Mouse (Mus musculus) hindbrain, embryonic 14.5 days (tissue): ENCODE results near the gene Slc26a6. TPM values are rescaled to one million over a fixed set of nuclear protein-coding genes. Genes with fewer than 3 reads are reported as not detected.

ENCODE experiments used
- ATAC-seq: fragments of 200-750 bp; cut with Nextera tagmentation; 2 replicates; pipeline ENCODE4 v1.8.0; 2017; ENCODE audit warnings: moderate number of reproducible peaks, mild to moderate bottlenecking, moderate TSS enrichment, moderate library complexity; ENCODE audit not compliant: low FRiP score
- DNase-seq: peaks from one replicate; pipeline ENCODE4 v3.0.0-alpha.2; 2015; ENCODE audit warnings: low spot score
- H3K27ac ChIP-seq: fragments of 300-500 bp; sonication (generic); 2 replicates; pipeline ENCODE4 v1.5.1; 2014; ENCODE audit warnings: mild to moderate bottlenecking, moderate library complexity
- H3K27me3 ChIP-seq: fragments of 300-500 bp; sonication (generic); 2 replicates; pipeline ENCODE4 v1.6.1; 2014; ENCODE audit warnings: mild to moderate bottlenecking, low read length, mixed read lengths; ENCODE audit not compliant: control insufficient read depth, insufficient read depth
- H3K36me3 ChIP-seq: fragments of 300-500 bp; sonication (generic); replicated peaks from 2 replicates; pipeline ENCODE4 v1.6.1; 2014; ENCODE audit not compliant: control insufficient read depth, insufficient read depth
- H3K4me1 ChIP-seq: fragments of 300-500 bp; sonication (generic); replicated peaks from 2 replicates; pipeline ENCODE4 v1.6.1; 2014; ENCODE audit warnings: antibody characterized with exemption, low read length, mixed read lengths; ENCODE audit not compliant: control insufficient read depth, insufficient read depth
- H3K4me2 ChIP-seq: fragments of 300-500 bp; sonication (generic); replicated peaks from 2 replicates; pipeline ENCODE4 v1.6.1; 2014; ENCODE audit warnings: mild to moderate bottlenecking, moderate library complexity
- H3K4me3 ChIP-seq: fragments of 300-500 bp; sonication (generic); replicated peaks from 2 replicates; pipeline ENCODE4 v1.5.1; 2014; ENCODE audit warnings: mild to moderate bottlenecking, low read length
- H3K9ac ChIP-seq: fragments of 300-500 bp; sonication (generic); 2 replicates; pipeline ENCODE4 v1.6.1; 2014
- H3K9me3 ChIP-seq: fragments of 300-500 bp; sonication (generic); 2 replicates; pipeline ENCODE4 v1.6.1; 2016; ENCODE audit warnings: low read length; ENCODE audit not compliant: control insufficient read depth
- WGBS: fragments of 180-500 bp; shearing (Covaris S2); extraction: QIAGEN DNeasy Blood & Tissue Kit; methylation state at CpG from one replicate; pipeline ENCODE4 v1.1.7; 2014; 5-methylcytosine and 5-hydroxymethylcytosine counted together
- polyA plus RNA-seq: library from polyadenylated mRNA; unstranded; fragments of >200 nt; fragmentation: Nextera tagmentation; extraction: Ambion mirVana; gene quantifications from 2 replicates; pipeline ENCODE4 v1.2.1, GENCODE M21; 2014

The Slc26a6 gene
- polyA plus RNA-seq = 19.1 and 21.5 TPM in 2 replicates

GRCm38 (mm10) chr9:108852976-108853375 lies at the start of gene Slc26a6:
TSS of gene Slc26a6 (plus strand) at chr9:108853283.
- Histone ChIP-seq H3K27me3 (no peaks in the 10 kb centered on the region), H3K4me2 (peak within 1 kb of the TSS; percentile 81), H3K36me3 (peaks cover 58% of the 10 kb centered on the region), H3K9ac (peak within 1 kb of the TSS; percentile 64), H3K4me3 (peak within 1 kb of the TSS; percentile 59), H3K27ac (peak within 1 kb of the TSS; percentile 75), H3K4me1 (peaks cover 12% of the 10 kb centered on the region), H3K9me3 (no peaks in the 10 kb centered on the region)
- no peak for DNase-seq
- no peak for ATAC-seq
- WGBS = 90% methylated on average over 3 of the region's 3 CpGs

GRCm38 (mm10) chr9:108805768-108806167 lies 47.3 kb upstream of the Slc26a6 start:
- no peak for ATAC-seq

DNA sequence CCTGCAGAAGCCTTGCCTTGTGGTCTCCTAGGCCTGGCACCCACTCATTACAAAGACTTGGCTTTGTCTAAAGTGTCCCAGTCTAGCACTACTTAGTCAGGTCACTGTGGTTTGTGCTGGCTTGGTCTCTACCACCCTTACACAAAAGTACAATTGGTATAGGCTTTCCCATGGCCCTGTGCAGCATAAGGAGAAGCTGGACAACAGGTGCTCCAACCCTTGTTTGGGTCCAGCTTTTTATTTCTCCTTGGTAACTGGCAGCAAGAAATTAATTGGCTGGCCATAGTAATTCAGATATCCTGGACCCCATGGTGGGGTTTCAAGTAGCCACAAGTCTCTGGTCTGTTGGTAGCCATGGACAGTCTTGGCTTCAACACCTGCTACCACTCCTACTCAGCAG lies 46.7 kb upstream of the Slc26a6 start:
- Histone ChIP-seq H3K4me2 (no peak overlapping the region), H3K27me3 (no peaks in the 10 kb centered on the region), H3K36me3 (peaks cover 75% of the 10 kb centered on the region), H3K27ac (no peak overlapping the region), H3K4me3 (no peak overlapping the region), H3K4me1 (peaks cover 15% of the 10 kb centered on the region), H3K9ac (no peak overlapping the region), H3K9me3 (no peaks in the 10 kb centered on the region)
- no peak for ATAC-seq
- no peak for DNase-seq

More at GRCm38 (mm10) chr9:108805768-108806167, 47.3 kb upstream of the Slc26a6 start:
- Histone ChIP-seq H3K4me3 (no peak overlapping the region), H3K27ac (no peak overlapping the region), H3K27me3 (no peaks in the 10 kb centered on the region), H3K9ac (no peak overlapping the region), H3K4me1 (peaks cover 15% of the 10 kb centered on the region), H3K9me3 (no peaks in the 10 kb centered on the region), H3K4me2 (no peak overlapping the region), H3K36me3 (peaks cover 75% of the 10 kb centered on the region)
- WGBS = 89% methylated on average over 8 of the region's 8 CpGs
- no peak for DNase-seq

DNA sequence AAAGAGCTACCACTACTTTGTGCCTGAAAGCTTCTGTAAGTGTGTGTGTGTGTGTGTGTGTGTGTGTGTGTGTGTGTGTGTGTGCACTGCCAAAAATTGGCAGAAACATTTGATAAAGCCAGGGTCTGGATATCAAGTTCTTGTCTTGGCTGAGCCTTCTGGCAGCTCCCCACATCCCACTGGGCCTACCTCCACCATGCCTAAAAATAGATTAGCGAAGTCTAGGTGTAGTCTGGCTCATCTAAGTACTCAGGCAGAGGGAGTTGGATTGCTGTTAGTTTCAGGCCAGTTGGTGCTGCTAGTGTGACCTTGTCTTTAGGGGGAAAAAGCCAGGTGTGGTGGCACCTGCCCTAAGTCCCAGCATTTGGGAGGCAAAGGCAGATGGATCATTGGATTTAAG lies 46.3 kb upstream of the Slc26a6 start:
- Histone ChIP-seq H3K27ac (no peak overlapping the region), H3K27me3 (no peaks in the 10 kb centered on the region), H3K4me2 (no peak overlapping the region), H3K9me3 (no peaks in the 10 kb centered on the region), H3K9ac (no peak overlapping the region), H3K36me3 (peaks cover 75% of the 10 kb centered on the region), H3K4me3 (no peak overlapping the region), H3K4me1 (peaks cover 15% of the 10 kb centered on the region)
- 88% methylated on average over 1 of the region's 1 CpGs for WGBS
- no peak for DNase-seq
- ATAC-seq = no peak

- no peak overlapping the region for H3K4me2 ChIP-seq
- DNase-seq = no peak
- ATAC-seq = peak; percentile 7
- H3K36me3 ChIP-seq = peaks cover 75% of the 10 kb centered on the region
- 80% methylated on average over 5 of the region's 5 CpGs for WGBS
- H3K27me3 ChIP-seq = no peaks in the 10 kb centered on the region
- H3K4me1 ChIP-seq = peaks cover 15% of the 10 kb centered on the region
- H3K9ac ChIP-seq = 0 out of 2 replicates have a peak overlapping the region, but pooled peaks have one; percentile 16
- H3K27ac ChIP-seq = peak overlapping the region; percentile 52; the same call in 1 of the 2 replicates
- peak overlapping the region; percentile 77; the same call in 1 of the 2 replicates for H3K4me3 ChIP-seq
- no peaks in the 10 kb centered on the region for H3K9me3 ChIP-seq
These were observed 45.4 kb upstream of the Slc26a6 start for GRCm38 (mm10) chr9:108807674-108808073.

DNA sequence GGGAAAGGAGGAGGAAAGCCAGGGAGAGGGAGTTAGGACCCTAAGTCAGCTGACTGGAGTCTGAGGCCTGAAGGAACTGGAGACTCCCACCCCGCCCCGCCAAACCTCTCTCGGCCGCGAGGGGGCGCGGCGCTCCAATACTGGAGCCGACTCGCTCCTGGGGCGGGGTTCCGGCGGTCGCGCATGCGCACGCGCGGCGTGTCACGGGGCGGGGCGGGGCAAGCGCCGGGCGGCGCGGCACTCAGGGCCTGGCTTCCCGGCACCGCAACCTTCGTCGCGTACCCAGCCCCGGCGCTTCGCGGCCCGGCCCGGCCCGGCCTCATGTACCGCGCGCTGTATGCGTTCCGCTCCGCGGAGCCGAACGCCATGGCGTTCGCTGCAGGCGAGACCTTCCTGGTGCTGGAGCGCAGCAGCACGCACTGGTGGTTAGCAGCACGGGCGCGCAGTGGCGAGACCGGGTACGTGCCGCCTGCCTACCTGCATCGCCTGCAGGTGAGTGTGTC lies 44.9 kb upstream of the Slc26a6 start, which contains the start of gene Nckipsd:
Gene Nckipsd, plus strand, starts transcription at position 206 of the 503 bp plus-strand sequence.
- Histone ChIP-seq H3K4me1 (peaks cover 15% of the 10 kb centered on the region), H3K9me3 (no peaks in the 10 kb centered on the region), H3K9ac (peak within 1 kb of the TSS; percentile 80), H3K27ac (peak within 1 kb of the TSS; percentile 63; the same call in 1 of the 2 replicates), H3K4me2 (peak within 1 kb of the TSS; percentile 93), H3K4me3 (peak within 1 kb of the TSS; percentile 77), H3K27me3 (no peaks in the 10 kb centered on the region), H3K36me3 (peaks cover 75% of the 10 kb centered on the region)
- peak; percentile 98 for DNase-seq
- under 1% methylated on average over 52 of the region's 62 CpGs for WGBS
- ATAC-seq = peak; percentile 85

DNA sequence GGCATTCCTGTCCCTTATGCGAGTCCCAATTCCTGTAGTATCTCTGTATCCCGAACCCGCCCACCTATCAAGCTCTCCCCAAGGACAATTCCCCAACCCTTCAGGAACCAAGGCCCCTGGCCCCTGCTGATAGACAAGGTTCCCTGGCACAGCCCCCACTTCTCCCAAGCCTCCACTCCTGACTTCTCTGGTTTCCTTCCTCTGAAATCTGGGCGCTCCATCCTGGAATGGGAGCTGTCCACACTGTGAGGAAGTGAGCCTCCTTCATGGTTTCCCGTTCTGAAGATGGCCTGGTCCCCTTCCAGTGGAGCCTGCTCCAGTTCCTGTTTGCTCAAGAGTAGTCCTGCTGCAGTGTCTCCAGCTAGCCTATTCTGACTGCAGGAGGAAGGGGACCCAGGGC lies 43.9 kb upstream of the Slc26a6 start:
- H3K36me3 ChIP-seq = peaks cover 75% of the 10 kb centered on the region
- peak overlapping the region; percentile 77 for H3K4me3 ChIP-seq
- DNase-seq (no peak), ATAC-seq (no peak)
- H3K4me1 ChIP-seq = peaks cover 15% of the 10 kb centered on the region
- no peak overlapping the region for H3K27ac ChIP-seq
- no peaks in the 10 kb centered on the region for H3K9me3 ChIP-seq
- H3K27me3 ChIP-seq = no peaks in the 10 kb centered on the region
- 70% methylated on average over 5 of the region's 5 CpGs for WGBS
- peak overlapping the region; percentile 93 for H3K4me2 ChIP-seq
- H3K9ac ChIP-seq = peak overlapping the region; percentile 80

GRCm38 (mm10) chr9:108809723-108810122 lies 43.4 kb upstream of the Slc26a6 start:
- Histone ChIP-seq H3K4me1 (peaks cover 15% of the 10 kb centered on the region), H3K9ac (0 out of 2 replicates have a peak overlapping the region, but pooled peaks have one; percentile 80), H3K36me3 (peaks cover 75% of the 10 kb centered on the region), H3K27me3 (no peaks in the 10 kb centered on the region), H3K27ac (no peak overlapping the region), H3K4me3 (no peak overlapping the region), H3K4me2 (0 out of 2 replicates have a peak overlapping the region, but pooled peaks have one; percentile 93), H3K9me3 (no peaks in the 10 kb centered on the region)
- ATAC-seq (no peak), DNase-seq (no peak)
- 87% methylated on average over 6 of the region's 6 CpGs for WGBS

DNA sequence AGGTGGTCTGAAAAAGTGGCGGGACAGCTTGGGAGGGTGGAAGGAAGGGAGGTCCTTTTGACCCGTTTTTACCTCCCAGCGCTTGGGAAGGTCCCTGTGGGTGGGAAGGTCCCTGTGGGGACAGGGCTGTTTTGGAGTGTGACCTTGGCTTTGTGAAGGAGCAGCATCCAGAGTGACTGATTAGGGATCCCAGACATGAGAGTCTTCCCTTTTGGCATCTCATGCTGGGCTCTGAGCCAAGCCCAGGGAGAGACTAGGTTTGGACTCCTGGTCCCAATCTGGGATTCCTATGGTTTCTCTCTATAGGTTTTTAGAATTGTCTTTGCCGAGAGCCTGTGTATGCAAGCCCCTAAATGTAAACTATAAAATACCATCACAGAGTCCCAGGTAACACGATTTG lies 42.6 kb upstream of the Slc26a6 start:
- ATAC-seq = no peak

More for the DNA sequence above, 42.6 kb upstream of the Slc26a6 start:
- 89% methylated on average over 5 of the region's 5 CpGs for whole genome bisulfite sequencing
- Histone ChIP-seq H3K27ac (no peak overlapping the region), H3K9me3 (no peaks in the 10 kb centered on the region), H3K9ac (no peak overlapping the region), H3K4me1 (peaks cover 15% of the 10 kb centered on the region), H3K36me3 (peaks cover 75% of the 10 kb centered on the region), H3K4me3 (no peak overlapping the region), H3K4me2 (no peak overlapping the region), H3K27me3 (no peaks in the 10 kb centered on the region)
- DNase-seq = no peak
